Mouse (Mus musculus) bone marrow macrophage, adult 2 months (primary cell): Measurements from ENCODE around the gene Larp1. TPM values are rescaled to one million over a fixed set of nuclear protein-coding genes. Genes with fewer than 3 reads are reported as not detected.
A peak's percentile ranks its signal among the peaks of the same experiment; 100 is the strongest.

Experiments used
- H3K27ac ChIP-seq: 2 replicates; pipeline ENCODE4 v1.5.1; 2012; ENCODE audit warnings: low read depth, low read length; ENCODE audit not compliant: insufficient read depth
- H3K4me1 ChIP-seq: 2 replicates; pipeline ENCODE4 v1.6.1; 2012; ENCODE audit warnings: low read length; ENCODE audit not compliant: control insufficient read depth, insufficient read depth
- H3K4me3 ChIP-seq: 2 replicates; pipeline ENCODE4 v1.5.1; 2012; ENCODE audit warnings: mild to moderate bottlenecking, low read length, moderate library complexity; ENCODE audit not compliant: insufficient read depth
- CTCF ChIP-seq: IDR thresholded peaks from 2 replicates; pipeline ENCODE4 v1.5.1; 2012; ENCODE audit warnings: low read depth, mild to moderate bottlenecking, low read length, moderate library complexity
- POLR2A ChIP-seq: IDR thresholded peaks from 2 replicates; pipeline ENCODE4 v1.6.1; 2012; ENCODE audit warnings: mild to moderate bottlenecking, low read depth, low read length, borderline replicate concordance
- polyA plus RNA-seq: library from polyadenylated mRNA; stranded (reverse); fragments of >200 nt; gene quantifications from 2 replicates; pipeline ENCODE4 v1.2.4, GENCODE M21; 2012; ENCODE audit not compliant: missing spikeins, insufficient read depth, insufficient read length

The Larp1 gene
- polyA plus RNA-seq, 1 experiment: 32.4 TPM

- TF ChIP-seq CTCF (no peak), POLR2A (no peak)
- H3K4me3 ChIP-seq: no peak overlapping the region
- peaks cover 66% of the 10 kb centered on the region for H3K4me1 ChIP-seq
- 0 out of 2 replicates have a peak overlapping the region, but pooled peaks have one; percentile 11 for H3K27ac ChIP-seq
Measured at GRCm38 (mm10) chr11:58024671-58025070, 15.8 kb downstream of the Larp1 start.

- no peak for TF ChIP-seq CTCF
- no peak for TF ChIP-seq POLR2A
- Histone ChIP-seq H3K27ac (no peak overlapping the region), H3K4me3 (no peak overlapping the region), H3K4me1 (peaks cover 65% of the 10 kb centered on the region)
Measured at GRCm38 (mm10) chr11:58025881-58026280, 17.0 kb downstream of the Larp1 start.

- H3K27ac ChIP-seq: no peak overlapping the region
- TF ChIP-seq POLR2A (no peak), CTCF (no peak)
- H3K4me1 ChIP-seq: peaks cover 65% of the 10 kb centered on the region
- H3K4me3 ChIP-seq: no peak overlapping the region
Measured at GRCm38 (mm10) chr11:58026337-58026736, 17.5 kb downstream of the Larp1 start.

GRCm38 (mm10) chr11:58026860-58027259, 18.0 kb downstream of the Larp1 start:
- peaks cover 65% of the 10 kb centered on the region for H3K4me1 ChIP-seq
- no peak overlapping the region for H3K27ac ChIP-seq
- TF ChIP-seq POLR2A (no peak), CTCF (no peak)

GRCm38 (mm10) chr11:58028981-58029380, 20.1 kb downstream of the Larp1 start:
- no peak overlapping the region for H3K27ac ChIP-seq
- H3K4me1 ChIP-seq: peaks cover 77% of the 10 kb centered on the region
- TF ChIP-seq POLR2A: no peak
- TF ChIP-seq CTCF: no peak
- H3K4me3 ChIP-seq: no peak overlapping the region

More at GRCm38 (mm10) chr11:58026860-58027259, 18.0 kb downstream of the Larp1 start:
- H3K4me3 ChIP-seq: no peak overlapping the region

- no peak overlapping the region; the same call in 1 of the 2 replicates for H3K27ac ChIP-seq
- H3K4me3 ChIP-seq: no peak overlapping the region
- H3K4me1 ChIP-seq: peaks cover 78% of the 10 kb centered on the region
- no peak for TF ChIP-seq CTCF
- no peak for TF ChIP-seq POLR2A
Measured at GRCm38 (mm10) chr11:58029869-58030268, 21.0 kb downstream of the Larp1 start.

- Histone ChIP-seq H3K4me1 (peaks cover 68% of the 10 kb centered on the region), H3K4me3 (no peak overlapping the region)
- TF ChIP-seq CTCF (no peak), POLR2A (no peak)
Measured at GRCm38 (mm10) chr11:58031176-58031575, 22.3 kb downstream of the Larp1 start.

GRCm38 (mm10) chr11:58033635-58034034, 24.8 kb downstream of the Larp1 start:
- H3K4me3 ChIP-seq: no peak overlapping the region
- peaks cover 57% of the 10 kb centered on the region for H3K4me1 ChIP-seq
- no peak for TF ChIP-seq CTCF
- no peak for TF ChIP-seq POLR2A
- H3K27ac ChIP-seq: no peak overlapping the region

More at GRCm38 (mm10) chr11:58031176-58031575, 22.3 kb downstream of the Larp1 start:
- no peak overlapping the region for H3K27ac ChIP-seq

GRCm38 (mm10) chr11:58039027-58039426, 30.2 kb downstream of the Larp1 start:
- no peak overlapping the region for H3K27ac ChIP-seq
- H3K4me3 ChIP-seq: no peak overlapping the region
- TF ChIP-seq CTCF (peak; percentile 43; the same call in 1 of the 2 replicates), POLR2A (no peak)
- peaks cover 18% of the 10 kb centered on the region for H3K4me1 ChIP-seq

- no peak for TF ChIP-seq POLR2A
- TF ChIP-seq CTCF: no peak
- Histone ChIP-seq H3K27ac (no peak overlapping the region), H3K4me1 (peaks cover 6% of the 10 kb centered on the region), H3K4me3 (no peak overlapping the region)
Measured at GRCm38 (mm10) chr11:58042861-58043431, 34.1 kb downstream of the Larp1 start.
